ENCODE assay signal across 12 mouse cellular contexts in the genomic region with DNA sequence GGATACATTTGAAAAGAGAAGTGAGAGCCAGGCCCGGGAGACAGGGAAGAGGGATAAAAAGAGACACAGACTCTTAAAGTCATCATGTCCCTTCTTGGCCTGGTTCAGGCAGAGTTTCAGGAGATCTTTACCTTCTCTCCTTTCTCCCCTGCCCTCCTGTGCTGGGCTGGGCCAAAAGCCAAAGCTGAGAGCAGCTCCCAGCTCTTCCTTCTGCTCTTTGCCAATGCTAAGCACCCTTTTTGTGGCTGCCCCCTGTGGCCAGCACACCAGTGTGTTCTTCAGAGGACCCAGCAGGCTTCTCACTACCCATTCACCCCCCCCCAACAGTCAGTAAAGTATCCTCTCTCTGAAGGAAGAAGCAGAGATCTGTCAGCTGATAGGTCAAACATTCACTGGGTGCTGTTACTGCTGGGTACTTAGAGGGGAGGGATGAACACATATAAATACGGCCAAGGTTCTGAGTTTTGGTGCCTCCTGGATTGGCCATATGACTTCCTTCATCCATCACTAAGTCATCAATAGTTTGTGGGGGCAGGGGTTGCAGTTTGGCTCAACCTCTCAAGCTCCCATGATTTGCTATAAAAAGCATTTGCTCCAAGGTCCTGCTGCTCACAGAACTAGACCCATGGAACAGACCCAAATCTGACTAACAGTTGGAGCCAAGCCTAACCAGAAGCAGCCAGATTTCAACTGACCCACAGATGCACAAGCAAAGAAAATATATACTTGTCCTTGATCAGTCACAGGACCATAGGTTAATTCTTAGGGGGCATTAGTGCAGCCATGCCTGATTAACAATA.
DNase-seq lines count a peak whose midpoint lies in the region; ATAC-seq lines count a peak whose summit lies in the region.
"Had no signal": no experiment of that assay in that cellular context is flagged by ENCODE, and none has a peak within 500 bp of the region (broad histone marks: within the 10 kb centered on the region; RNA-seq: fewer than 3 reads in every experiment).

No protein-coding gene starts in this region.

- H3K36me3 ChIP-seq in kidney, embryonic 15.5 days: no peaks in the 10 kb centered on the region
- H3K36me3 ChIP-seq in heart, embryonic 16.5 days (ENCODE audit: control insufficient read depth, insufficient read depth): no peaks in the 10 kb centered on the region
- no peaks in the 10 kb centered on the region for H3K36me3 ChIP-seq in midbrain, embryonic 13.5 days
- H3K36me3 ChIP-seq: limb, embryonic 10.5 days had no signal

- DNase-seq in cerebellum, adult 9-10 months: peak; percentile 5
- DNase-seq in cerebellum, postnatal 4 days (ENCODE audit: low spot score in 2 of 2): no peak
- DNase-seq in kidney, adult 9 months: no peak
- DNase-seq in NIH3T3 (ENCODE audit: low read depth): peak; percentile 66
- no peak for DNase-seq in thymus, postnatal 36 days
- DNase-seq: thymus, adult 2 months had no signal

- no peak for ATAC-seq in kidney, embryonic 15.5 days (replicated peaks; ENCODE audit: low FRiP score)
- no peak for ATAC-seq in heart, embryonic 16.5 days (replicated peaks; ENCODE audit: extremely low read depth, insufficient read depth, low FRiP score)
- no peak for ATAC-seq in midbrain, embryonic 13.5 days

- peaks cover 19% of the 10 kb centered on the region for H3K4me1 ChIP-seq in kidney, embryonic 15.5 days
- H3K4me1 ChIP-seq in heart, embryonic 16.5 days (ENCODE audit: control insufficient read depth, insufficient read depth, low read length): peaks cover 16% of the 10 kb centered on the region
- H3K4me1 ChIP-seq in midbrain, embryonic 13.5 days (replicated peaks): peaks cover under 1% of the 10 kb centered on the region; the same call in 1 of the 2 replicates
- H3K4me1 ChIP-seq: limb, embryonic 10.5 days had no signal

- H3K4me3 ChIP-seq in kidney, embryonic 15.5 days (replicated peaks): no peak overlapping the region
- no peak overlapping the region for H3K4me3 ChIP-seq in heart, embryonic 16.5 days (ENCODE audit: low read length)
- no peak overlapping the region for H3K4me3 ChIP-seq in midbrain, embryonic 13.5 days (replicated peaks)
- H3K4me3 ChIP-seq: layer of hippocampus, adult 2 months; limb, embryonic 10.5 days had no signal

- H3K4me2 ChIP-seq in kidney, embryonic 15.5 days: no peak overlapping the region
- no peak overlapping the region for H3K4me2 ChIP-seq in heart, embryonic 16.5 days (ENCODE audit: low read depth, low read length)
- H3K4me2 ChIP-seq in midbrain, embryonic 13.5 days (replicated peaks): no peak overlapping the region
- H3K4me2 ChIP-seq: hindbrain, embryonic 14.5 days had no signal

- H3K27me3 ChIP-seq in kidney, embryonic 15.5 days: no peaks in the 10 kb centered on the region
- no peaks in the 10 kb centered on the region for H3K27me3 ChIP-seq in heart, embryonic 16.5 days (ENCODE audit: control insufficient read depth, insufficient read depth, low read length)
- H3K27me3 ChIP-seq in midbrain, embryonic 13.5 days: no peaks in the 10 kb centered on the region

- peak overlapping the region; percentile 32; the same call in 1 of the 2 replicates for H3K27ac ChIP-seq in kidney, embryonic 15.5 days
- peak overlapping the region; percentile 18; the same call in 1 of the 2 replicates for H3K27ac ChIP-seq in heart, embryonic 16.5 days (ENCODE audit: low read length)
- H3K27ac ChIP-seq in midbrain, embryonic 13.5 days: no peak overlapping the region
- H3K27ac ChIP-seq: hindbrain, embryonic 14.5 days; layer of hippocampus, adult 2 months; limb, embryonic 10.5 days had no signal

- H3K9me3 ChIP-seq in kidney, embryonic 15.5 days (replicated peaks): no peaks in the 10 kb centered on the region
- peaks cover 10% of the 10 kb centered on the region for H3K9me3 ChIP-seq in heart, embryonic 16.5 days (replicated peaks; ENCODE audit: control insufficient read depth, low read length)
- H3K9me3 ChIP-seq in midbrain, embryonic 13.5 days: no peaks in the 10 kb centered on the region
- H3K9me3 ChIP-seq: limb, embryonic 10.5 days had no signal

- H3K9ac ChIP-seq in kidney, embryonic 15.5 days: no peak overlapping the region
- no peak overlapping the region for H3K9ac ChIP-seq in heart, embryonic 16.5 days (ENCODE audit: low read length)
- no peak overlapping the region for H3K9ac ChIP-seq in midbrain, embryonic 13.5 days (replicated peaks)
- H3K9ac ChIP-seq: hindbrain, embryonic 14.5 days had no signal

- WGBS in kidney, embryonic 15.5 days: 66% methylated on average over 2 of the region's 2 CpGs
- WGBS in heart, embryonic 16.5 days: 67% methylated on average over 2 of the region's 2 CpGs
- 81% methylated on average over 2 of the region's 2 CpGs for WGBS in midbrain, embryonic 13.5 days

Comparison
In these comparisons a context has a peak if more than half of its experiments do, and no peak if none do; other contexts are left out.
1. DNase-seq: peak in cerebellum, adult 9-10 months (single experiment) and NIH3T3 (single experiment); none in cerebellum, postnatal 4 days (0 of 2), kidney, adult 9 months (single experiment) and thymus, postnatal 36 days (0 of 2).